Mouse (Mus musculus) heart, postnatal 14 days (tissue): Measurements from ENCODE around the gene Ivd. TPM values are rescaled to one million over a fixed set of nuclear protein-coding genes. Genes with fewer than 3 reads are reported as not detected.

Source experiments
- DNase-seq, 2 experiments: peaks; one replicate each; pipeline ENCODE4 v3.0.0; 2021 to 2022
- intact Hi-C: fragments of 180-260 bp; cut with DNase I; formaldehyde crosslinking; loops from one replicate; pipeline ENCODE4 v1.15.1; 2025
- total RNA-seq, 2 experiments: library from RNA; stranded (reverse); gene quantifications; 2 replicates each; pipeline ENCODE4 v1.2.3; 2021

Gene Ivd
- total RNA-seq, 2 experiments from 2014 or later: 150 to 163 TPM

DNA sequence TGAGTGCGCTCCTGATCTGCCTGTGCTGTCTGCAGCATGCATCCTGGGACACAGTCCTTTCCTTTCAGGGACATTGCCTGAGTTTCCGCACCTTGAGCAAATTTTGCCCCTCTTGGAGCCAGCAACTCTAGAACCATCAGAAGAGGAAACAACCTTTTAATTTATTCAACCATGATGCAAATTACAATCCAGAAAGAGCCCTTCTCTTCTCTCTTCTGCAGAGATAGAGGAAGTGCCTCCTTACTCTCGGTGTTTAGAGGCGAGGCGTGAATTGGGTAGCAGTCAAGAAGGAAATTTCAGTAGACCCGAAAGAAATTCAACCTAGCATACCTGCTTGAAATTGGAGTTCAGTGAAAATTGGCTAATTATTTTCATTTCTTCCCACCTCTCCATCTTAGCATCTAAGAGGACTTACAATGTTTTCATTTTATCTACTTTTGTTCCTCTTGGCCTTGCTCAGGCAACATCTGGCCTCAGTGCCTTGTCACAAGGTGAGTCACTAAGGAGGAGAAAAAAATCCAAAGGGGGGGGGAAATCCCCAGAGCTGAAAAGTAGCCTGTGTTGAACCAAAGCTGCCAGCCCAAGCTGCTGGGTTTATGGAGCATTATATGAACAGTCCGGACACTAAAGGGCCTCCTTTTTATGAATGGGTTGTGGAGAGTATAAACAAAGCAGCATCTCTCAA, 43.8 kb downstream of the Ivd start:
- intact Hi-C loops: loop anchor here (2.0 to 10.0 kb wide), 2 partner anchors 67 to 279 kb away; no protein-coding TSS in a partner anchor

DNA sequence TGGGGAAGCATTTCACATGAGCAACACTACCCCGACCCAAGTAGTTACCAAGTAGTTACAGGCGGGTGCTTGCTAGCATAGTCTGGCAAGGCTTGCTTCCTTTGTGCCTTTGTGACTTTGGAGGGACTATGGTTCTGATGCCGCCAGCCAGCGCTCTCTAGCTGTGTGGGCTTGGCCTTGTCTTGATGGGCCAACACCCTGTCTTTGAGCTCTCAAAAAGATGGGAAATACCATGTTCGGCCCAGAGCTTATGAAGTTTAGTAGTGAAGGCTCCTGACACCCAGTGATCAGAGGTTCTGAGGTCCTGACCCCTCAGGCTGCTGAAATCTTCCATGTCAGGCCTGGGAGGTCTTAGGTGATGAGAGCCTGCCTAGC, 44.4 kb downstream of the Ivd start:
- no peak for DNase-seq
- intact Hi-C loops: loop anchor here (10.0 kb wide), 1 partner anchor 279 kb away; no protein-coding TSS in a partner anchor

More for the DNA sequence above, 43.8 kb downstream of the Ivd start:
- no peak for DNase-seq

DNA sequence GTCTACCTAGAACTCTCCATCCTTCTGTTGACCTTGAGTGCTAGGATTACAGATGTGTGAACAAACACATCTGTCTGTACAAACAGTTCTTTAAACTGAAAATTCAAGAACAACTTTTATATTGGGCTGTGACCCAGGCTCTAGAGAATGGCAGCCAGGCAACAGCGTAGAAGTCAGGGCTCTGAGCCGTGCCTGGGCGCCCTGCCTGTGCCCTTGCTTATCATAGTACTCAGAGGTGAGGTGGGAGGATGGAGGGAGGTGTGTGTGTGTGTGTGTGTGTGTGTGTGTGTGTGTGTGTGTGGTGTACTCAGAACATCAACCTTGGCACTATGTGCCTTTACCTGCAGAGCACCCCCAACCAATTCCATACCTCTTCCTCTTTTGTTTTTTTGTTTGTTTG, 46.0 kb downstream of the Ivd start:
- DNase-seq: peak; percentile 37 to 39
- intact Hi-C loops: loop anchor here (10.0 kb wide), 1 partner anchor 277 kb away; no protein-coding TSS in a partner anchor

GRCm38 (mm10) chr2:118909151-118909550, 47.4 kb downstream of the Ivd start:
- intact Hi-C loops: loop anchor here (10.0 kb wide), 1 partner anchor 276 kb away; no protein-coding TSS in a partner anchor
- DNase-seq: no peak

DNA sequence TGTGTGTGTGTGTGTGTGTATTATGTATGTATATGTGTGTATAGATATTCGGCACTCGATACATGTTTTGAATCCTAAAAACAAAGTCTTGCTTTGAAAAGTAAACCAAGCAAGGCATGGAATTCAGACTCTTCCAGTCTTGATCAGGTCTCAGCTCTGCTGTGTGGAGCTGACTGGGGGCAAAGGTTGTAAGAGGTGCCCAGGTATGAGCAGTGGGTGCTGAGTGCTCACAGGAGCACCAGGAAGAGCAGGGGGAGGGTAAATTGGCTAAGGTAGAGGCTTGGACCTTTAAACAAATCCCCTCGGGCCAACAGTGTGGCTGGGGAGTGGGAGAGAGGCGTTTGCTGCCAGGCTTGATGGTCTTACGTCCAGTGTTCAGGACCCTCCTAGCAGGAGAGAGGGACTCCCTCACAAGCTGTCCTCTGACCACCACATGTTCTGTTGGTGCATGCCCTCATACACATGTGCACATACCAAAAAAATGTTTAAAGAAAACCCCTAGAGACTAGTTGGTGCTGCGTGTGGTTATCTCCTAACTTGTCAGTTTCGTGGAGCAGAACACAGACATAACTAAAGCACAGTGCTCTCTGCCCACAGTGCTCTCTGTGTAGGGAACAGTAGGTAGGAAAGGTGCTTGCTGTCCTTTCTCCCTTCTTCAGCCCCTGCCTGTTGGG, 49.0 kb downstream of the Ivd start:
- intact Hi-C loops: no loop called here
- no peak for DNase-seq

DNA sequence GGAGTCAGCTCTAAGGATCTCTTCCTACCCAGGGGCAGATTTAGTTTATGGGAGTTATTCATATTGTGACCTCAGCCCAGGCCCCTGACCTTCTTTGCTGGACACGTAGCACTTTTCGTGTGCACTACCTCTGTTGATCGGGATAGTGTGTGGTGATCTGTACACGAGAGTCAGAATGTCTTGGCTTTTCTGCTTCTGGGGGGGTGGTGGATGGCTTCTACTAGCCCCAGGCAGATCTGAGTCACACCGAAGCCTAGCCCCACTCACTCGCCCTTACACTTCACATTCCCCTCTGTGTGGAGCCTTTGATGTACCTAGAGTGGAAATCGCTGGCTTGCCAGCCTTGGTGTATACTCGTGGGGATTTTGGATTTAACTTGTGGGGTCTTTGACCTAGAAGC, 51.0 kb downstream of the Ivd start:
- intact Hi-C loops: no loop called here
- no peak for DNase-seq

- peak in 1 of 2 experiments; percentile 25 for DNase-seq
- intact Hi-C loops: no loop called here
These were observed 52.0 kb downstream of the Ivd start for GRCm38 (mm10) chr2:118913551-118914276.

DNA sequence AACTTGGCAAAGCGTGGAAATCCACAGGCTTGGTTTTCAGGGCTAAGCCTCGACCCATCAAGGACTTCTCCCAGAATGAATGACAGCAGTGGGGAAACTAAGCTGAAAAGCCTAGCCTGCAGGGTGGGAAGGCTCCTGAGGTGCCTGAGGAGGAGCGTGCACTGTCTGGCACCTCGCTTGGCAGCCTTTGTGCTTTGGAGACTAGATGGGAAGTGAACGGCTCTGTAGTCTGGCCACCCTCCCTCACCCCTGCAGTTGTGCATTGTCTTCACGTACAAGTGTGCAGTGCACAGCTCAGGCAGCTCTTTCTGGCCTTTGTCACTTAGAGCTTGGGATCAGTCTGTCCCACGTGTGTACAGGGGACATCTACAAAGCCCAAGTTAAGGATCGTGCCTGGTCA, 52.9 kb downstream of the Ivd start:
- intact Hi-C loops: no loop called here
- no peak for DNase-seq

- intact Hi-C loops: no loop called here
- DNase-seq: no peak
These were observed 54.7 kb downstream of the Ivd start for GRCm38 (mm10) chr2:118916436-118916835.

- no peak for DNase-seq
- intact Hi-C loops: no loop called here
These were observed 56.8 kb downstream of the Ivd start for GRCm38 (mm10) chr2:118918543-118918942.

- no peak for DNase-seq
- intact Hi-C loops: no loop called here
These were observed 58.7 kb downstream of the Ivd start for GRCm38 (mm10) chr2:118920428-118920827.

DNA sequence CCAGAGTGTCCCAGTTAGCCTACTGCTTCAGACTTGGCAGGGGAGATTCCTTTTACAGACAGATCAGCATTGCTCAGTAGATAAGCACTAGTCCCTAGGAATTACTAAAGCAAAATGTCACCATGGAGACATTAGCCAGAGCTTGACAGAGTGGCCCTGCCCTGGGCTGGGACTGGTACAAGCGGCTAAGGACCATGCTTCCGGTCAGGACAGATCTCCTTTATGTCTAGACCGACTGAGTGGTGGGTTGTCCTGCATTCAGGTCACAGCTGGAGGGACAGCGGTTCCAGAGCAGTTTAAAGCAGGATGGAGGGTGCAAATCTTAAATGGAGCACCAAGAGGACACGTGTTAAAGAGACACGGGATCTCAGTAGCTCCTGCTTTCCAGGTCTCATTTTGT, 64.2 kb downstream of the Ivd start:
- intact Hi-C loops: no loop called here
- no peak for DNase-seq

DNA sequence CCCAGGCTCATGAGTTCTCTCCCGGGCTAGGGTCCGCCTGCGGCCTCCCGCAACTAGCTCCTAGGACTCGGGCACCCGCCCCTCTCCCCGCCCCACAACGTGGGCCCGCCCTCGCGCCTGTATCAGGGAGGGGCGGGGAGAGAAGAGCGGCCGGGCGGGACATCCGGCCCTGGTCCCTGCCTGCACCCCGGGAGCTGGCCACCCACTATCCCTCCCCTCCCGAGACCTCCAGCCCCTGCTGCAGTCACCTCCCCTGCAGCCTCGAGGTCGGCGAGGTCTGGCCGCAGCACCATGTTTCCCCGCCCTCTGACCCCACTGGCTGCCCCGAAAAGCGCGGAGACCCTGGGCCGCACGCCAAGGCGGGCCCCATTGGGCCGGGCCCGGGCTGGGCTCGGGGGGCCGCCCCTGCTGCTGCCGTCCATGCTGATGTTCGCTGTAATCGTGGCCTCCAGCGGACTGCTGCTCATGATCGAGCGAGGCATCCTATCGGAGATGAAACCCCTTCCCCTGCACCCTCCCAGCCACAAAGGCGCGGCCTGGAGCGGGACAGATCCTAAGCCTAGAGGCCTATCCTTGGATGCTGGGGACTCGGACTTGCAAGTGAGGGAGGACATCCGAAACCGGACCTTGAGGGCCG, 64.7 kb downstream of the Ivd start, which contains the start of gene Chst14:
TSS of gene Chst14 (plus strand) at position 136 of the 637 bp plus-strand sequence.
- intact Hi-C loops: no loop called here

DNA sequence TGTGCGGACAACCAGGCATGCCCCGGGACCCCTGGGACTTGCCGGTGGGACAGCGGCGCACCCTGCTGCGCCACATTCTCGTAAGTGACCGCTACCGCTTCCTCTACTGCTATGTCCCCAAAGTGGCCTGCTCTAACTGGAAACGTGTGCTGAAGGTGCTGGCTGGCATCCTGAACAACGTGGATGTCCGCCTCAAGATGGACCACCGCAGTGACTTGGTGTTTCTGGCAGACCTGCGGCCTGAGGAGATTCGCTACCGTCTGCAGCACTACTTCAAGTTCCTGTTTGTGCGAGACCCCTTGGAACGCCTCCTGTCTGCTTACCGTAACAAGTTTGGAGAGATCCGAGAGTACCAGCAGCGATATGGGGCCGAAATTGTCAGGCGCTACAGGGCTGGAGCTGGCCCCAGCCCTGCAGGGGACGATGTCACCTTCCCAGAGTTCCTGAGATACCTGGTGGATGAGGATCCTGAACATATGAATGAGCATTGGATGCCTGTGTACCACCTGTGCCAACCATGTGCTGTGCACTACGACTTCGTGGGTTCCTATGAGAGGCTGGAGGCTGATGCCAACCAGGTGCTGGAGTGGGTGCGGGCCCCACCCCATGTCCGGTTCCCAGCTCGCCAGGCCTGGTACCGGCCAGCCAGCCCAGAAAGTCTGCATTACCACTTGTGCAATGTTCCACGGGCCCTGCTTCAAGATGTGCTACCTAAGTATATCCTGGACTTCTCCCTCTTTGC, 65.4 kb downstream of the Ivd start:
- intact Hi-C loops: no loop called here
- DNase-seq: no peak

More for the DNA sequence above, 64.7 kb downstream of the Ivd start, which contains the start of gene Chst14:
- DNase-seq: peak; percentile 87

Other genes with a start within 250 kb of the Ivd start
- 10 to 100 TPM in 1 of 2 experiments, 1 to 10 TPM in 1; 7.8 to 10.9 TPM for gene Pak6, start 198.7 kb upstream of the Ivd start, total RNA-seq
- gene Ankrd63, start 158.0 kb upstream of the Ivd start, total RNA-seq: 1 to 10 TPM; 1.7 to 2.8 TPM
- gene Plcb2, start 133.5 kb upstream of the Ivd start, total RNA-seq: 1 to 10 TPM; 2.4 to 2.7 TPM
- gene Inafm2, start 116.2 kb upstream of the Ivd start, total RNA-seq: 10 to 100 TPM; 36.2 to 38.6 TPM
- 10 to 100 TPM; 15.5 to 17.5 TPM for gene Ccdc9b, start 99.3 kb upstream of the Ivd start, total RNA-seq
- not detected for gene Phgr1, start 89.2 kb upstream of the Ivd start, total RNA-seq
- under 1 TPM; 0.02 to 0.10 TPM for gene Disp2, start 82.2 kb upstream of the Ivd start, total RNA-seq
- 10 to 100 TPM in 1 of 2 experiments, 1 to 10 TPM in 1; 5.9 to 10.7 TPM for gene Knstrn, start 48.0 kb upstream of the Ivd start, total RNA-seq
- gene Bahd1, start 38.4 kb downstream of the Ivd start, total RNA-seq: 10 to 100 TPM; 15.9 to 17.7 TPM
- gene Chst14, start 64.5 kb downstream of the Ivd start, total RNA-seq: 10 to 100 TPM; 10.2 to 11.3 TPM
- 10 to 100 TPM; 12.8 TPM for gene Ccdc32, start 167.4 kb downstream of the Ivd start, total RNA-seq
- 1 to 10 TPM; 4.1 to 4.3 TPM for gene Rpusd2, start 172.8 kb downstream of the Ivd start, total RNA-seq
- 1 to 10 TPM; 3.0 to 4.0 TPM for gene Knl1, start 185.2 kb downstream of the Ivd start, total RNA-seq